Mouse (Mus musculus) liver, embryonic 16.5 days (tissue): ENCODE results near the gene Mettl7a1. TPM values are rescaled to one million over a fixed set of nuclear protein-coding genes. Genes with fewer than 3 reads are reported as not detected.

Experiments
- polyA plus RNA-seq: library from polyadenylated mRNA; unstranded; fragments of >200 nt; fragmentation: Nextera tagmentation; extraction: Ambion mirVana; gene quantifications from 2 replicates; pipeline ENCODE4 v1.2.1, GENCODE M21; 2015

The Mettl7a1 gene
- polyA plus RNA-seq, 1 experiment from 2014 or later, result 12.6 TPM

Other genes with a start within 250 kb of the Mettl7a1 start
- gene Atf1, start 76.3 kb upstream of the Mettl7a1 start, polyA plus RNA-seq, result 28.6 and 31.4 TPM in 2 replicates
- not detected in 2 replicates for gene Tmprss12, start 23.3 kb upstream of the Mettl7a1 start, polyA plus RNA-seq
- not detected in 2 replicates for gene Mettl7a3, start 30.8 kb downstream of the Mettl7a1 start, polyA plus RNA-seq
- gene Methig1, start 49.0 kb downstream of the Mettl7a1 start, polyA plus RNA-seq, result 0.08 and 0.13 TPM in 2 replicates
- not detected in 2 replicates for gene Mettl7a2, start 49.1 kb downstream of the Mettl7a1 start, polyA plus RNA-seq
- not detected in 2 replicates for gene Higd1c, start 60.4 kb downstream of the Mettl7a1 start, polyA plus RNA-seq
- 0.04 TPM in 1 of 2 replicates, not detected in the other for gene Gm5475, start 118.0 kb downstream of the Mettl7a1 start, polyA plus RNA-seq
- gene Slc11a2, start 120.9 kb downstream of the Mettl7a1 start, polyA plus RNA-seq, result 37.1 and 40.0 TPM in 2 replicates
- 12.8 and 15.3 TPM in 2 replicates for gene Letmd1, start 164.9 kb downstream of the Mettl7a1 start, polyA plus RNA-seq
- 0.84 and 0.98 TPM in 2 replicates for gene Csrnp2, start 191.3 kb downstream of the Mettl7a1 start, polyA plus RNA-seq
- gene Tfcp2, start 247.9 kb downstream of the Mettl7a1 start, polyA plus RNA-seq, result 3.5 and 4.3 TPM in 2 replicates